Mouse (Mus musculus) brain, embryonic 14.5 days (tissue): ENCODE data around the gene Bmp8a. TPM values are rescaled to one million over a fixed set of nuclear protein-coding genes. Genes with fewer than 3 reads are reported as not detected.
A peak's percentile ranks its signal among the peaks of the same experiment; 100 is the strongest.

ENCODE experiments used
- DNase-seq: peaks from one replicate; pipeline ENCODE4 v3.0.0-alpha.2; 2011; ENCODE audit warnings: low read depth
- CTCF ChIP-seq: fragments of 200-500 bp; IDR thresholded peaks from 2 replicates; pipeline ENCODE4 v1.5.1; 2012; ENCODE audit warnings: inconsistent platforms, mild to moderate bottlenecking, moderate library complexity, borderline replicate concordance; ENCODE audit not compliant: insufficient read depth, insufficient read length; ENCODE audit errors: extremely low read depth
- POLR2A ChIP-seq: fragments of 200-500 bp; IDR thresholded peaks from 2 replicates; pipeline ENCODE4 v1.6.1; 2012; ENCODE audit warnings: mild to moderate bottlenecking, inconsistent platforms, borderline replicate concordance; ENCODE audit not compliant: poor library complexity, insufficient read depth, insufficient read length, severe bottlenecking; ENCODE audit errors: extremely low read depth
- polyA plus RNA-seq: library from polyadenylated mRNA; depleted of rRNA; stranded (reverse); fragments of >200 nt; gene quantifications from 2 replicates; pipeline ENCODE4 v1.2.3, GENCODE M21; 2012; rRNA removed

The Bmp8a gene
- polyA plus RNA-seq, 1 experiment, result 0.25 TPM

- TF ChIP-seq POLR2A (no peak), CTCF (no peak)
- no peak for DNase-seq
Observed at GRCm38 (mm10) chr4:123293661-123294443, 49.2 kb downstream of the Bmp8a start.

- no peak for TF ChIP-seq CTCF
- no peak for TF ChIP-seq POLR2A
- no peak for DNase-seq
Observed at GRCm38 (mm10) chr4:123292989-123293388, 50.1 kb downstream of the Bmp8a start.

GRCm38 (mm10) chr4:123292390-123292789 lies 50.7 kb downstream of the Bmp8a start:
- TF ChIP-seq CTCF (no peak), POLR2A (no peak)
- DNase-seq, result no peak

- no peak for DNase-seq
- TF ChIP-seq CTCF, result no peak
- TF ChIP-seq POLR2A, result no peak
Observed at GRCm38 (mm10) chr4:123289038-123289437, 54.0 kb downstream of the Bmp8a start.

GRCm38 (mm10) chr4:123286790-123287189 lies 56.3 kb downstream of the Bmp8a start:
- TF ChIP-seq POLR2A, result no peak
- TF ChIP-seq CTCF, result no peak
- no peak for DNase-seq

- TF ChIP-seq POLR2A (no peak), CTCF (no peak)
- DNase-seq, result no peak
Observed at GRCm38 (mm10) chr4:123284731-123285624, 58.1 kb downstream of the Bmp8a start.

- DNase-seq, result peak; percentile 23
Observed at GRCm38 (mm10) chr4:123283675-123284064, 59.4 kb downstream of the Bmp8a start.

- DNase-seq, result peak; percentile 33
Observed at GRCm38 (mm10) chr4:123282915-123283674, 60.0 kb downstream of the Bmp8a start.

- peak; percentile 59; the same call in 1 of the 2 replicates for TF ChIP-seq POLR2A
- peak; percentile 84 for TF ChIP-seq CTCF
- peak; percentile 94 for DNase-seq
Observed at GRCm38 (mm10) chr4:123282500-123282899, 60.6 kb downstream of the Bmp8a start.

- TF ChIP-seq POLR2A, result no peak
- TF ChIP-seq CTCF, result no peak
- no peak for DNase-seq
Observed at GRCm38 (mm10) chr4:123280117-123280516, 62.9 kb downstream of the Bmp8a start.

GRCm38 (mm10) chr4:123271063-123271462 lies 72.0 kb downstream of the Bmp8a start:
- TF ChIP-seq CTCF, result no peak
- TF ChIP-seq POLR2A, result no peak
- no peak for DNase-seq

Other genes with a start within 250 kb of the Bmp8a start
- gene Bmp8b, start 238.1 kb downstream of the Bmp8a start, polyA plus RNA-seq, result 0.59 and 0.75 TPM in 2 replicates
- gene Oxct2b, start 227.0 kb downstream of the Bmp8a start, polyA plus RNA-seq, result 0.33 and 0.59 TPM in 2 replicates
- 34.8 and 40.2 TPM in 2 replicates for gene Ppie, start 203.3 kb downstream of the Bmp8a start, polyA plus RNA-seq
- gene Hpcal4, start 160.0 kb downstream of the Bmp8a start, polyA plus RNA-seq, result 12.2 and 16.5 TPM in 2 replicates
- gene Nt5c1a, start 141.7 kb downstream of the Bmp8a start, polyA plus RNA-seq, result 0.22 TPM in 1 of 2 replicates, not detected in the other
- gene Heyl, start 109.7 kb downstream of the Bmp8a start, polyA plus RNA-seq, result 3.4 and 7.5 TPM in 2 replicates
- gene Pabpc4, start 80.9 kb downstream of the Bmp8a start, polyA plus RNA-seq, result 79.9 and 85.0 TPM in 2 replicates
- 0.04 and 0.09 TPM in 2 replicates for gene Oxct2a, start 19.6 kb downstream of the Bmp8a start, polyA plus RNA-seq